Mouse (Mus musculus) WW6 (cell line): Measurements from ENCODE around the gene Nobox.

Experiments used
- DNase-seq: peaks from one replicate; pipeline ENCODE4 v3.0.0-alpha.2; 2013; ENCODE audit warnings: low read depth, low spot score

Nobox gene

GRCm38 (mm10) chr6:43309454-43309853, at the start of gene Nobox:
TSS of gene Nobox (minus strand) at chr6:43309554.
- no peak for DNase-seq

DNA sequence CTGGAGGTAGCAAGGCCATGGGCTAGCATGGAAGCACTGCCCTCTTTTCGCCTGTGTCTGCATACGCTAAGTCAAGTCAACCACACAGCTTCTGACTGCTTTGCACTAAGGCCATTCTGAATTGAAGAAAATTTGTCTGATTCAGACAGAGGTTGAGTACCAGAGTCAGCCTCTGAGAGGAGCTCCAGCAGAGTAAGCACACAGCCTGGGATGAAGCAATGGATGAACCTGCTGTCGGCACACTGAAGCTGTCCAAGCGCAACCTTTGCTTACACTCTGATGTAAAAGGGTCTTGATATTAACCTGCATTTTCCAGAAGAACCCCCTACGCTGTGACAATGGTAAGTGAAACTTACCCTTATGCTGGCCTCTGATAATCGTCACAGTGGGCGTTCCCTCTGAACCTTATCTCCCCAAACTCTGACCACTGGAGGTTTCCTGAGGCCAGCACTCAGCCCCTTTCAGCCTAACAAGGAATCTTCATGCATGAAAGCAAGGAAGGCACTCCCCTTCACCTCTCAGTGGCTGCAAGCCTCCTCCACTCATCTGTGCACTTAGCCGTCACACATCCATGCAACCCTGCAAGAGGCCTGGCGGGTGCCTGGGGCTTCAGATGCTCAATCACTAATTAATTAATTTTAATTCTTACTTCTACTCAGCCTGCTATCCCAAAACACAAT, 45.3 kb upstream of the Nobox start:
- no peak for DNase-seq

- no peak for DNase-seq
These were observed 44.1 kb upstream of the Nobox start for GRCm38 (mm10) chr6:43353446-43353845.

DNA sequence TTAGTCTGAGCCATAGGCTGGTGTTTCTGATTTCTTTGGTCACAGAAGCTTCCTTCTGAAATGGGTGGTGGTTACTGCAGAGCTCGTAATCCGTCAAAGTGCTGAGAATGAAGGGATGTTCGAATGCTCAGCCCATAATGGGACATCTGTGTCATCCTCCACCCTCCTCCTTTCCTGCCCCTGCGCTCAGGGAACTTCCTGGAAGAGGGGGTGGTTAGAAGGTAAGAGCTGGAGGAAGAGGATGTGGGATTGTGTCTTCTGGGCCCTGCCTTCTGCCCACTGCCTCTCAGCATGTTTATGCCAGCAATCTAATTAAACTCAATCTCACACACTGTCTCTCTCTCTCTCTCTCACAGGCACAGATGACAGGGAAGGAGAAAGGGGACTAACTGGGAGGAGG, 39.7 kb upstream of the Nobox start:
- no peak for DNase-seq

DNA sequence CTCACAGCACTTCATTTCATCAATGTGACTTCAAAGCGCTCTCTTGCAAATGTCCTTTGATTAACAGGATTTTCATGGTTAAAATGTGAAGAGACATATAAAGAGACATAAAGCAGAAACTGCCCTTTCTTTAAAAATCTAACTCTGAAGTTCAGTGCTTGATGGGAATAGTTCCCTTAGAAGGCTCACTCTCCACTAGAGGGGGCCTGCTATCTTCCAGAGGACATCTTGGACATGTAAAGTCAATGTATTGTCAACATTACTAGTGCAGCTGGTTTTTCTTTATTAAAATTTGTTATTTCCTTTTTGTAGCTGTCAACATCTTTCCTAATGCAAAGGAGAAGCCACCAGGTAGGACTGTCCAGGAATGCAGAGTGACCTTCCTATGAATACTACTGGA, 38.3 kb upstream of the Nobox start:
- no peak for DNase-seq

GRCm38 (mm10) chr6:43343006-43343405, 33.7 kb upstream of the Nobox start:
- no peak for DNase-seq

- no peak for DNase-seq
These were observed 33.0 kb upstream of the Nobox start for GRCm38 (mm10) chr6:43342386-43342785.

DNA sequence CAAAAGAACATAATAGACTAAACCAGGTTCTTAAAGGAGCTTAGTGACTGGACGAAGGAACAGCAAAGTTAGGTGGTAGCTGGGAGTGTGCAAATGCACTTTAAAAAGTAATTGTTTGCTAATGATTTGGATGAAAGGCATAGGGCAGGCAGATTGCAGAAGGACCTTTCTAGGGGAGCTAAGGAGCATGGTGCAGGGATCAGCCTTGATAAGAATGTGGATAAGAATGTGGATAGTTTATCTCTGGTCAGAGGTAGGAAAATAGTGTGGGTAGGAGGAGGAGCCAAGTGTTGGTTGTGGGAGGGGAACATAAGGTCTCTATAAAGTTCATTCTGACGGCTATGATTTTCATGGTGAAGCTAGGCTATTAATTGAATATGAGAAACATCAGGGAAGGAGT, 29.4 kb upstream of the Nobox start:
- DNase-seq: no peak

GRCm38 (mm10) chr6:43337491-43337961, 28.2 kb upstream of the Nobox start:
- DNase-seq: no peak

DNA sequence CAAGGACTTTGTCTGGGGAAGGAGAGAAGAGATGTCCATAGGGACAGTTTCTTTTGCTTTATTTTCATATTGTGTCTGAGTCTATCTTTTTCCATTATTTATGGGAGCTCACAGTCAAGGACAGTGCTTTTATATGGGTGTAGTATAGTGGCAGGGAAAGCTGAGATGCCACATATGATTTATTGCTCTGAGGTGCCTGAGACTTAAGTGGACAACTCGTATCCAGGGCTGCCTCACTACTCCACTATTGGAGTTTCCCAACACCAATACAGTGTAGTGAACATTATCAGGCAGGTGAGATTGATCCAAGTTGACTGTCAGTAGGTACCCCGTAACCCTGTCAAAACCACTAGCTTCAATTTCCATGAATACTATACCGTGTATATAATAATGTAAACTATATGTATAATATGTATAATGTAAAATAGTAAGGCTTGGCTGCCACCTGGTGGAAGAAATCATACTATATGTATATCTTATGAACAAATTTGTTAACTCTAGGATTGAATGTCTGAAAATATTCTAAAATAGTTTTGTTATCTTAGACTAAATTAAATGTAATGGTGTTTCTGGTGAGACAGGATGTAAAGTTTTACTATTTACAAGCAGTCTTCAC, 26.4 kb upstream of the Nobox start:
- no peak for DNase-seq

GRCm38 (mm10) chr6:43333479-43333878, 24.1 kb upstream of the Nobox start:
- no peak for DNase-seq

- no peak for DNase-seq
These were observed 3.8 kb upstream of the Nobox start for GRCm38 (mm10) chr6:43312961-43313656.

DNA sequence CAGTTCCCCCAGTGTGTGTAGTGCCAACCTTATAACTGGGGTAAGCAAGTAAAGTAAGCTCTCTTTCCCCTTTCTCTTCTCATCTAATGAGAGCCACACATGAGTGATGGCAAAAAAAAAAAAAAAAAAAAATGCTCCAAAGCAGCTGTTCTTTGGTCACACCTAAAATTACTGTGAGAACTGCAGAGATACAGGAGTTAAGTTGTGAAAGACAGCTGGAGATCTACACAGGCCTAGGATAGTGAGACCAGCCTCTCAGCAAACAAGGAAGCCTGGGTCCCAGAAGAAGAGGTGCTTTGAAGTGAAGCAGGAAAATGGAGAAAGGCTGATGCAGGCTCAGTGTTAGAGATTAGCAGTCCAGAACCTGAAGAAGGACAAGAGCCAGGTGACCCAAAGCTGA, 3.2 kb upstream of the Nobox start:
- no peak for DNase-seq

GRCm38 (mm10) chr6:43310071-43310470, 717 bp upstream of the Nobox start:
- DNase-seq: no peak

- DNase-seq: no peak
These were observed 11.9 kb downstream of the Nobox start for GRCm38 (mm10) chr6:43297508-43297850.

DNA sequence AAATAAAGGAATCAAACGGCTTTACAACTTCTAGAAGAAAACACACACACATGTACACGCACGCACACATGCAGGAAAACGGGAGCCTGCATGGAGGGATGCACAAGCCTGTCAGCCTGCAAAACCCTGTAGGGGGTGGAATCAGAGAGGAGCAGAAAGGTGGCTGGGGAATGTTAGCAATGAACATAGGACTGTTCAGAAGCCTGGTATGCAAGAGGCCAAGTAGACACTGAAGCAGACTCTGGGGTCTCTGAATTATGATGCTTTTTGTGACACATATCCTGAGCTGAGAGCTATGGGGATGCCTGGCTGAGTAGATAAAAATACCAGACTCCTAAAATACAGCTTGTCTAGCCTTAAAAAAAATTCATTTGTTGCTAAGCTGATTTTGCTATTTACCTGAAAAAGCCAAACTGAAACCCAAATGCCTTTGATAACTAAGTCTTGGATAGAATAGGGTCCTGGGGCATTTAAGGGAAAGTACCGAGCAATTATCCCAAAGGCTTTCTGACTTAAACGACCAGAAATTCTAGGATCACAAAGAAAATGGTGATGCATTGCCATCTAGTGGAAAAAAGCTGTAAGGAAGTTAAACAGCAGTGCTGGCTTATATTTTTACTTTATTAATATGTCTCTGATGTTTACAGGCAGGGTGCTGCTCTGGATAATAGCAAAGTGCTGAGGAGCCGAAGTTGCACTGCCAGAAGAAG, 12.4 kb downstream of the Nobox start:
- no peak for DNase-seq

GRCm38 (mm10) chr6:43295908-43296307, 13.4 kb downstream of the Nobox start:
- no peak for DNase-seq

GRCm38 (mm10) chr6:43293175-43293574, 16.2 kb downstream of the Nobox start:
- no peak for DNase-seq

GRCm38 (mm10) chr6:43292471-43293076, 16.8 kb downstream of the Nobox start:
- DNase-seq: no peak

- DNase-seq: no peak
These were observed 17.3 kb downstream of the Nobox start for GRCm38 (mm10) chr6:43292041-43292440.

- DNase-seq: no peak
These were observed 28.9 kb downstream of the Nobox start for GRCm38 (mm10) chr6:43280481-43280880.

DNA sequence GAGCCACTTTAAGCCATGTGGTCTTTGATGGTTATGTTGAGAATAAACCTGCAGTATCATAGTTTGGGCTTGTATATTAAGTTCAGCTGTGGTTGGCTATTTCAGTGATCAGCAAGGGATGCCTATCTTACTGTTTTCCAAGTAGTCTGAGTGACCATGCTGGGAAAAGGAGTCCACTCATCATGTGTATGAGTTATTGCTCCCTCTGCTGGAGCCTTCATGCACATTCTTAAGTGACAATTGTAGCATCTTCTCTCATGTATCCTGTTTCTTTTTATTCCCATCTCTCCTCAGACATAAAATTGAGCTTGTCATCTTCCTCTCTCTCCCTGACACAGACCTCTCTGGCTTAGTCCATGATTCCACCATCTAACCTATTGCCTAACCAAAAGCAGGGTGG, 31.1 kb downstream of the Nobox start:
- DNase-seq: no peak
